Mouse (Mus musculus) hindbrain, embryonic 12.5 days (tissue): Measurements from ENCODE around the gene Mms19. TPM values are rescaled to one million over a fixed set of nuclear protein-coding genes. Genes with fewer than 3 reads are reported as not detected.
A peak's percentile ranks its signal among the peaks of the same experiment; 100 is the strongest.

Experiments
- ATAC-seq: fragments of 200-750 bp; cut with Nextera tagmentation; 2 replicates; pipeline ENCODE4 v1.8.0; 2017; ENCODE audit warnings: moderate TSS enrichment; ENCODE audit not compliant: low FRiP score
- H3K27ac ChIP-seq: fragments of 300-500 bp; sonication (generic); 2 replicates; pipeline ENCODE4 v1.5.1; 2016; ENCODE audit warnings: mild to moderate bottlenecking
- H3K27me3 ChIP-seq: fragments of 300-500 bp; sonication (generic); 2 replicates; pipeline ENCODE4 v1.6.1; 2016; ENCODE audit warnings: mild to moderate bottlenecking
- H3K36me3 ChIP-seq: fragments of 300-500 bp; sonication (generic); 2 replicates; pipeline ENCODE4 v1.6.1; 2016; ENCODE audit warnings: mild to moderate bottlenecking
- H3K4me1 ChIP-seq: fragments of 300-500 bp; sonication (generic); 2 replicates; pipeline ENCODE4 v1.6.1; 2016
- H3K4me2 ChIP-seq: fragments of 300-500 bp; sonication (generic); replicated peaks from 2 replicates; pipeline ENCODE4 v1.6.1; 2016; ENCODE audit warnings: mild to moderate bottlenecking
- H3K4me3 ChIP-seq: fragments of 300-500 bp; sonication (generic); 2 replicates; pipeline ENCODE4 v1.5.1; 2016; ENCODE audit warnings: mild to moderate bottlenecking
- H3K9ac ChIP-seq: fragments of 300-500 bp; sonication (generic); 2 replicates; pipeline ENCODE4 v1.6.1; 2016; ENCODE audit warnings: mild to moderate bottlenecking, moderate library complexity
- H3K9me3 ChIP-seq: fragments of 300-500 bp; sonication (generic); replicated peaks from 2 replicates; pipeline ENCODE4 v1.6.1; 2016; ENCODE audit warnings: mild to moderate bottlenecking
- WGBS: fragments of 180-500 bp; shearing (Covaris S2); methylation state at CpG from one replicate; pipeline ENCODE4 v1.1.7; 2016; 5-methylcytosine and 5-hydroxymethylcytosine counted together
- polyA plus RNA-seq: library from polyadenylated mRNA; unstranded; fragments of >200 nt; fragmentation: Nextera tagmentation; extraction: Ambion mirVana; gene quantifications from 2 replicates; pipeline ENCODE4 v1.2.1, GENCODE M21; 2016

The Mms19 gene
- polyA plus RNA-seq, 1 experiment from 2014 or later, result 33.1 TPM

GRCm38 (mm10) chr19:42010436-42010835 is 29.5 kb upstream of the Mms19 start:
- H3K4me3 ChIP-seq, result no peak overlapping the region
- no peak overlapping the region for H3K27ac ChIP-seq
- 55% methylated on average over 4 of the region's 4 CpGs for WGBS
- H3K36me3 ChIP-seq, result no peaks in the 10 kb centered on the region
- no peak for ATAC-seq
- no peaks in the 10 kb centered on the region for H3K9me3 ChIP-seq
- H3K27me3 ChIP-seq, result no peaks in the 10 kb centered on the region
- no peak overlapping the region for H3K9ac ChIP-seq
- H3K4me2 ChIP-seq, result no peak overlapping the region
- peaks cover 13% of the 10 kb centered on the region; the same call in 1 of the 2 replicates for H3K4me1 ChIP-seq

- H3K36me3 ChIP-seq, result no peaks in the 10 kb centered on the region
- H3K9ac ChIP-seq, result 0 out of 2 replicates have a peak overlapping the region, but pooled peaks have one; percentile 28
- no peak for ATAC-seq
- H3K4me1 ChIP-seq, result peaks cover 13% of the 10 kb centered on the region; the same call in 1 of the 2 replicates
- no peak overlapping the region for H3K4me3 ChIP-seq
- no peaks in the 10 kb centered on the region for H3K9me3 ChIP-seq
- no peak overlapping the region for H3K4me2 ChIP-seq
- H3K27me3 ChIP-seq, result no peaks in the 10 kb centered on the region
- no peak overlapping the region for H3K27ac ChIP-seq
- 68% methylated on average over 7 of the region's 7 CpGs for WGBS
Observed at GRCm38 (mm10) chr19:42009067-42009466, 28.1 kb upstream of the Mms19 start.

- no peak for ATAC-seq
- WGBS, result 57% methylated on average over 3 of the region's 3 CpGs
Observed at GRCm38 (mm10) chr19:42008586-42008985, 27.6 kb upstream of the Mms19 start.

GRCm38 (mm10) chr19:42006568-42006967 is 25.6 kb upstream of the Mms19 start:
- Histone ChIP-seq H3K27me3 (no peaks in the 10 kb centered on the region), H3K4me3 (no peak overlapping the region), H3K4me2 (no peak overlapping the region), H3K36me3 (no peaks in the 10 kb centered on the region), H3K4me1 (peaks cover 13% of the 10 kb centered on the region; the same call in 1 of the 2 replicates), H3K9me3 (no peaks in the 10 kb centered on the region), H3K27ac (no peak overlapping the region), H3K9ac (no peak overlapping the region)
- ATAC-seq, result no peak
- WGBS, result 76% methylated on average over 8 of the region's 8 CpGs

More at GRCm38 (mm10) chr19:42008586-42008985, 27.6 kb upstream of the Mms19 start:
- Histone ChIP-seq H3K4me1 (peaks cover 13% of the 10 kb centered on the region; the same call in 1 of the 2 replicates), H3K4me2 (no peak overlapping the region), H3K9ac (0 out of 2 replicates have a peak overlapping the region, but pooled peaks have one; percentile 28), H3K36me3 (no peaks in the 10 kb centered on the region), H3K27ac (no peak overlapping the region), H3K4me3 (no peak overlapping the region), H3K27me3 (no peaks in the 10 kb centered on the region), H3K9me3 (no peaks in the 10 kb centered on the region)

GRCm38 (mm10) chr19:42005616-42006015 is 24.7 kb upstream of the Mms19 start:
- no peak overlapping the region for H3K9ac ChIP-seq
- no peaks in the 10 kb centered on the region for H3K36me3 ChIP-seq
- WGBS, result 79% methylated on average over 3 of the region's 3 CpGs
- no peak overlapping the region for H3K4me2 ChIP-seq
- H3K27me3 ChIP-seq, result no peaks in the 10 kb centered on the region
- no peaks in the 10 kb centered on the region for H3K9me3 ChIP-seq
- peaks cover 17% of the 10 kb centered on the region for H3K4me1 ChIP-seq
- no peak for ATAC-seq
- H3K4me3 ChIP-seq, result no peak overlapping the region
- no peak overlapping the region for H3K27ac ChIP-seq

- H3K36me3 ChIP-seq, result no peaks in the 10 kb centered on the region
- no peaks in the 10 kb centered on the region for H3K9me3 ChIP-seq
- H3K4me3 ChIP-seq, result no peak overlapping the region
- H3K9ac ChIP-seq, result no peak overlapping the region
- H3K27me3 ChIP-seq, result no peaks in the 10 kb centered on the region
- WGBS, result 83% methylated on average over 6 of the region's 6 CpGs
- ATAC-seq, result no peak
- no peak overlapping the region for H3K4me2 ChIP-seq
- no peak overlapping the region for H3K27ac ChIP-seq
- H3K4me1 ChIP-seq, result peaks cover 16% of the 10 kb centered on the region
Observed at GRCm38 (mm10) chr19:42004258-42004657, 23.3 kb upstream of the Mms19 start.

GRCm38 (mm10) chr19:42001253-42001980 is 20.5 kb upstream of the Mms19 start:
- no peak for ATAC-seq
- Histone ChIP-seq H3K27ac (no peak overlapping the region), H3K4me2 (no peak overlapping the region), H3K4me1 (peaks cover 9% of the 10 kb centered on the region), H3K27me3 (no peaks in the 10 kb centered on the region), H3K4me3 (no peak overlapping the region), H3K36me3 (no peaks in the 10 kb centered on the region), H3K9ac (no peak overlapping the region), H3K9me3 (no peaks in the 10 kb centered on the region)
- WGBS, result 91% methylated on average over 12 of the region's 12 CpGs

GRCm38 (mm10) chr19:42000446-42000958 is 19.5 kb upstream of the Mms19 start:
- Histone ChIP-seq H3K9me3 (no peaks in the 10 kb centered on the region), H3K4me3 (no peak overlapping the region), H3K27ac (peak overlapping the region; percentile 44; the same call in 1 of the 2 replicates), H3K4me2 (no peak overlapping the region), H3K27me3 (no peaks in the 10 kb centered on the region), H3K9ac (no peak overlapping the region), H3K4me1 (peaks cover 12% of the 10 kb centered on the region), H3K36me3 (no peaks in the 10 kb centered on the region)
- WGBS, result 59% methylated on average over 4 of the region's 4 CpGs
- no peak for ATAC-seq

- no peaks in the 10 kb centered on the region for H3K27me3 ChIP-seq
- peak overlapping the region; percentile 44; the same call in 1 of the 2 replicates for H3K27ac ChIP-seq
Observed at GRCm38 (mm10) chr19:41999688-42000283, 18.8 kb upstream of the Mms19 start.

GRCm38 (mm10) chr19:41998770-41999548 is 18.0 kb upstream of the Mms19 start:
- no peak overlapping the region for H3K27ac ChIP-seq
- H3K4me1 ChIP-seq, result peaks cover 18% of the 10 kb centered on the region
- no peaks in the 10 kb centered on the region for H3K36me3 ChIP-seq
- H3K4me3 ChIP-seq, result no peak overlapping the region
- H3K4me2 ChIP-seq, result no peak overlapping the region
- no peak overlapping the region for H3K9ac ChIP-seq
- no peaks in the 10 kb centered on the region for H3K9me3 ChIP-seq
- H3K27me3 ChIP-seq, result no peaks in the 10 kb centered on the region
- no peak for ATAC-seq
- 90% methylated on average over 9 of the region's 9 CpGs for WGBS

More at GRCm38 (mm10) chr19:41999688-42000283, 18.8 kb upstream of the Mms19 start:
- no peaks in the 10 kb centered on the region for H3K36me3 ChIP-seq
- no peak overlapping the region for H3K9ac ChIP-seq
- H3K4me3 ChIP-seq, result no peak overlapping the region
- no peak for ATAC-seq
- 88% methylated on average over 4 of the region's 4 CpGs for WGBS
- no peaks in the 10 kb centered on the region for H3K9me3 ChIP-seq
- H3K4me2 ChIP-seq, result no peak overlapping the region
- peaks cover 18% of the 10 kb centered on the region for H3K4me1 ChIP-seq

GRCm38 (mm10) chr19:41997090-41997489 is 16.1 kb upstream of the Mms19 start:
- 86% methylated on average over 10 of the region's 10 CpGs for WGBS
- no peak for ATAC-seq

GRCm38 (mm10) chr19:41995483-41995882 is 14.5 kb upstream of the Mms19 start:
- Histone ChIP-seq H3K9ac (no peak overlapping the region), H3K4me3 (no peak overlapping the region), H3K27ac (no peak overlapping the region), H3K4me2 (no peak overlapping the region), H3K36me3 (no peaks in the 10 kb centered on the region), H3K9me3 (no peaks in the 10 kb centered on the region), H3K4me1 (peaks cover 11% of the 10 kb centered on the region), H3K27me3 (no peaks in the 10 kb centered on the region)
- 43% methylated on average over 1 of the region's 1 CpGs for WGBS
- ATAC-seq, result no peak

More at GRCm38 (mm10) chr19:41997090-41997489, 16.1 kb upstream of the Mms19 start:
- no peak overlapping the region for H3K9ac ChIP-seq
- peaks cover 18% of the 10 kb centered on the region for H3K4me1 ChIP-seq
- no peaks in the 10 kb centered on the region for H3K27me3 ChIP-seq
- no peak overlapping the region for H3K4me2 ChIP-seq
- no peak overlapping the region for H3K27ac ChIP-seq
- H3K36me3 ChIP-seq, result no peaks in the 10 kb centered on the region
- no peaks in the 10 kb centered on the region for H3K9me3 ChIP-seq
- H3K4me3 ChIP-seq, result no peak overlapping the region
